Mouse (Mus musculus) retina, embryonic 14.5 days (tissue): ENCODE measurements at regions not wholly inside any gene's neighbourhood (a gene's known extent, or its start where the extent isn't known, plus 50 kb on each side); places are given as distances from the start of the nearest gene placed in this dataset.

Experiments used
- DNase-seq: peaks from one replicate; pipeline ENCODE4 v3.0.0-alpha.2; 2015; ENCODE audit warnings: low spot score

DNA sequence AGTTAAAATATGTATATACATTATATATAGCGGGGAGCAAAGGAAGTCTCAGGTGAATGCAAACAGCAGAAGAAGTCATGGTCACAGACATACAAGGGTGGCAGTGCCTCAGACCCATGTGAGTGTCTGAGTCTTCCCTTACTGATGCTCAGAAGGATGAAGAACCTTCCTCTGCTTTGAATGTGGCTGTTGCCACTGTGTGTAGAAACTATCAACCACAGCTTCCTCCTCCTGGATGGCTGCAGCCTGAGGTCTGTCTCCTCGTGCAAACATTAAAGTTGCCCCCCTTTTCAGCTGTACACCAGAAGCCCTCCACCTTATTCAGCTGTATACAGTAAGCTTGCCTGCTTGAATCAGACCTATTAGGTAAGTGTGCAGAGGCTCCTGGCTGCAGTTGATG, 79.4 kb upstream of the Tspan5 start:
- DNase-seq = no peak

DNA sequence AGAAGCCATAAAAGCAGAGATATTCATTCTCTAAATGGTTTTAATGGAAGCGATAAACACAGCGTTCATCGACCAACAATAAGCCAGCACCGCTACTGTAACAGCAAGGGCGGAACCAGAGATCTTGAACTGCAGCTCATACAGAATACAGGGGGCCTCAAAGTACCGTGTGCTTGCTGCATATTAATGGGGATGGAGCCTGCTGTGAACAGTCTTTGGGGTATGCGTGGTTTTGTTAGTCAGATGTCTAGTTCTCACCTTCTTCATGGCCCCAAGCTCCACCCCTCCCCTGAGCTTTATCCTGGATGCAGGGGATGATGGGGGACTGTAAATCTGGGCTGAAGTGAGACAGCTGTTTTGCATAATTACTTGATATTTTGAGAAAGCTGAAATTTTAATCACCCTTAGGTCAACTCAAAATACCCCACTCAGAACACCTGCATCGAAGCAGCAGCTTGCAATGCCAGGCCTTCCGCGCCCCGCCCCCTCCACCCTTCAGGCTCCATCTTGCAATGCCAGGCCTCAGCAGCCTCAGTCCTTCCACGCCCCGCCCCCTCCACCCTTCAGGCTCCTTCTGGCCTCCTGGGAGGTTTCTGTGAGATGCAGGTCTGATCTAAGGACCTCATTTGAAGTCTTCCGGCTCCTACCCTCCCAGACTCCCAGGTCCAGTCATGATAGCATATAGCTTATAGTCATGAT, 73.5 kb upstream of the Tspan5 start:
- no peak for DNase-seq

DNA sequence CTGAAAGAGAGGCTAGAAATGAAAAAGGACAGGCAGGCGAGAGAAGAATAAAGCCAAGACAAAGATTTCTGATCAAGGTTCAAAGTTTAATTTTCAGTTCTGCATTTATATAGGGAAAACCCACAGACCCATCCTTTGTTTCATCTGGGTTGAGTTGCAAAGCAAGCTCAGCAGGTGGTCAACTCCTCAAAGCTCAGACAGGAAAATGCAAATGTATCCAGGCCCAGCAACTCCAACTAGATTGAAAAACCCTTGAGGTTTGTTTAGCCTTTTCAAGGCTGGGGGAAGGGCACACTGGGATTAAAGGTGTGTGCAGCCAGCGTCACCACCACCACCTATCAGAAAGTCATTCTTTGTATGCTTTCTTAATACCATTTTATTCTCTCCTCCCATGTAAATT, 66.1 kb upstream of the Tspan5 start:
- DNase-seq = no peak

DNA sequence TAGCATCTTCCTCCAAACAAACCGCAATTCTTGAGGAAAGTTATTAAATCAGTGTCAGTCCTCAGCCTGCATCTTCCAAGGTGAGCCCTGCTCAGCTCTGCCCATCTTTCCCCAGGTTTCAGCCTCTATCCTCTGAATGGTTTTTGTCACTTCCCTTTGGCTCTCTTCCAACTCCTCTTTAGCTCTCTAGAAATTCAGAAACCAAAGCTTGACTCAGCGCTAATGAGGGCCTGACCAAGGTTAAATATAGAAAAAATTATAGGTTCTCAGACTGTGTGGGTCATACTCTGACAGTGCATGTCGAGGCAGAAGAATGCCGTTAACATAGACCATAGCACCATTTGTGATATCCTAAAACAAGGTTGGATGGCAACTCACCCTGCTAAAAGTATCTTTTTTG, 63.6 kb upstream of the Tspan5 start:
- no peak for DNase-seq

DNA sequence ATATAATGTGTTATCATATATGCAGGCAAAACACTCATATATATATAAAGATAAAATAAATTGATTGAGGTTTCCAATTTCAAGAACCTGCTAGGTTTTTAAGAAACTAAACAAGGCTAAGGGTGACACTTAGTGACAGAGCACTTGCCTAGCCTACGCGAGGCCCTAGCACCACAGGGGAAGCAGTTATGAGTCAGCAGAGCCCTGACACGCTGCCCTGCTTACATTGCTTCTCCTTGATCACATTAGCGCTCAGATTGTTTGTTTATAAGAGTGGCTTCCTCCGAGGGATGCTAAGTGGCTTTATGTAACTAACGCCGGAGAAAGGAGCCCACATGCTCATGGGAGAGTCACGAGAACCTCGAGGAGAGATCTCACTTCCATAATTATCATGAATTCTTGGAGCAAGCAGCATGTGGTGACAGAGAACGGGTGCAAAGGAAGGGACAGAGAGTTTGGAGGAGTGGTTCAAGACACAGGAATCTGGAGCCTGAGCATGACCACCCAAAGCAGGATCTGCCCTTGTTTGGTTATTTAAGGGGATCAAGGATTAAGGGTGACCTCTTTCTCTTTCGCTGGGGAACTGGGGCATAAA, 55.3 kb upstream of the Tspan5 start:
- peak; percentile 69 for DNase-seq

DNA sequence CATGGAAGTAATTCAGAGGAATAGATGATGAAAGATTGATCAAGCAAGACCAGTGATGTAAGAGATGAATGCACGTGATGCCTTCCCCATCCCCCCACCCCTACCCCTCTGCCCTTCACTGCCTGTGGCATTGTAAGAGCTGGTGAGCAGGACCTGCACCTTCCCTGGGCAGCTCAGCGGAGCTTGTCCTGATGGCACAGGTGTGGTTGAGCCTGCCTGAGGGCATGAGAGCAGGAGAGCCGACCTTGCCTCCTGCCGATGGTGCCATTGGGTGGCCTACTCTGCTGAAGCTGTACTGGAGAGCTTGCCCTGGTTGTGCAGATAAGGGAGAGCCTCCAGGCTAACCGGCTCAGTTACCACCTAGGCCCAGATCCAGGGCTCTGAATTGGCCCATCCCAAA, 53.4 kb upstream of the Tspan5 start:
- DNase-seq = no peak
